Mouse (Mus musculus): ENCODE data around the gene Gm9944.

GRCm38 (mm10) chr4:144438672-144439071 lies 14.4 kb downstream of the Gm9944 start, which contains the start of gene 1700012P22Rik:
- TF ChIP-seq POLR2A (IDR thresholded peaks at IDR 0.05; ENCODE audit: control insufficient read depth, extremely low read depth, insufficient read depth, low read length, poor library complexity), result no peak
- no peak for TF ChIP-seq CTCF (IDR thresholded peaks at IDR 0.05; ENCODE audit: borderline replicate concordance, control insufficient read depth, extremely low read depth, insufficient read depth, low read length, poor library complexity)
